Mouse (Mus musculus): ENCODE results near the gene Crebl2. TPM values are rescaled to one million over a fixed set of nuclear protein-coding genes. Genes with fewer than 3 reads are reported as not detected.

Gene Crebl2
- polyA plus RNA-seq, 1 experiment from 2014 or later: 3.8 TPM

GRCm38 (mm10) chr6:134897443-134898094 is 67.6 kb downstream of the Crebl2 start:
- Histone ChIP-seq H3K4me2 (replicated peaks) (peak overlapping the region; percentile 66), H3K4me3 (peak overlapping the region; percentile 63), H3K36me3 (no peaks in the 10 kb centered on the region), H3K27ac (replicated peaks) (peak overlapping the region; percentile 100), H3K9me3 (no peaks in the 10 kb centered on the region), H3K27me3 (no peaks in the 10 kb centered on the region), H3K4me1 (peaks cover 24% of the 10 kb centered on the region), H3K9ac (replicated peaks) (peak overlapping the region; percentile 83)
- under 1% methylated on average over 38 of the region's 38 CpGs for WGBS
- ATAC-seq (replicated peaks): peak; percentile 92

- ATAC-seq (replicated peaks): peak; percentile 94
- no peaks in the 10 kb centered on the region for H3K36me3 ChIP-seq
- H3K4me1 ChIP-seq: peaks cover 24% of the 10 kb centered on the region
- H3K9me3 ChIP-seq: no peaks in the 10 kb centered on the region
- H3K27ac ChIP-seq (replicated peaks): peak within 1 kb of the TSS; percentile 100
- peak within 1 kb of the TSS; percentile 66 for H3K4me2 ChIP-seq (replicated peaks)
- WGBS: under 1% methylated on average over 51 of the region's 51 CpGs
- peak within 1 kb of the TSS; percentile 83 for H3K9ac ChIP-seq (replicated peaks)
- peak within 1 kb of the TSS; percentile 63 for H3K4me3 ChIP-seq
- no peaks in the 10 kb centered on the region for H3K27me3 ChIP-seq
Observed at GRCm38 (mm10) chr6:134898095-134898965, 68.4 kb downstream of the Crebl2 start, which contains the start of gene Gpr19. Gpr19 (minus strand) TSS chr6:134898578.

GRCm38 (mm10) chr6:134903368-134903767 is 73.4 kb downstream of the Crebl2 start:
- Histone ChIP-seq H3K9me3 (no peaks in the 10 kb centered on the region), H3K36me3 (no peaks in the 10 kb centered on the region), H3K27ac (replicated peaks) (no peak overlapping the region), H3K4me2 (replicated peaks) (no peak overlapping the region), H3K4me1 (peaks cover 10% of the 10 kb centered on the region), H3K27me3 (no peaks in the 10 kb centered on the region), H3K9ac (replicated peaks) (no peak overlapping the region), H3K4me3 (no peak overlapping the region)
- ATAC-seq (replicated peaks): no peak
- WGBS: 95% methylated on average over 4 of the region's 4 CpGs

GRCm38 (mm10) chr6:134903891-134904884 is 74.2 kb downstream of the Crebl2 start:
- 95% methylated on average over 10 of the region's 10 CpGs for WGBS
- Histone ChIP-seq H3K4me1 (peaks cover 7% of the 10 kb centered on the region), H3K9me3 (no peaks in the 10 kb centered on the region), H3K27me3 (no peaks in the 10 kb centered on the region), H3K4me3 (no peak overlapping the region), H3K27ac (replicated peaks) (no peak overlapping the region), H3K4me2 (replicated peaks) (no peak overlapping the region), H3K9ac (replicated peaks) (no peak overlapping the region), H3K36me3 (no peaks in the 10 kb centered on the region)
- no peak for ATAC-seq (replicated peaks)

GRCm38 (mm10) chr6:134905811-134906210 is 75.9 kb downstream of the Crebl2 start:
- WGBS: 82% methylated on average over 1 of the region's 1 CpGs
- Histone ChIP-seq H3K9ac (replicated peaks) (no peak overlapping the region), H3K4me1 (no peaks in the 10 kb centered on the region)

More at GRCm38 (mm10) chr6:134905811-134906210, 75.9 kb downstream of the Crebl2 start:
- Histone ChIP-seq H3K27ac (replicated peaks) (no peak overlapping the region), H3K27me3 (no peaks in the 10 kb centered on the region), H3K36me3 (no peaks in the 10 kb centered on the region), H3K9me3 (no peaks in the 10 kb centered on the region), H3K4me3 (no peak overlapping the region), H3K4me2 (replicated peaks) (no peak overlapping the region)
- ATAC-seq (replicated peaks): no peak

Other genes starting within 250 kb of the Crebl2 start
- 0.75 and 0.79 TPM in 2 replicates for gene Mansc1, start 197.7 kb upstream of the Crebl2 start, polyA plus RNA-seq (2015; fragmentation: Nextera tagmentation; extraction: Ambion mirVana)
- gene Borcs5, start 190.6 kb upstream of the Crebl2 start, polyA plus RNA-seq (2015; fragmentation: Nextera tagmentation; extraction: Ambion mirVana): 45.8 and 46.0 TPM in 2 replicates
- gene Dusp16, start 37.5 kb upstream of the Crebl2 start, polyA plus RNA-seq (2015; fragmentation: Nextera tagmentation; extraction: Ambion mirVana): 8.5 and 10.3 TPM in 2 replicates
- gene Gpr19, start 68.4 kb downstream of the Crebl2 start, polyA plus RNA-seq (2015; fragmentation: Nextera tagmentation; extraction: Ambion mirVana): 47.7 and 48.1 TPM in 2 replicates
- gene Cdkn1b, start 90.2 kb downstream of the Crebl2 start, polyA plus RNA-seq (2015; fragmentation: Nextera tagmentation; extraction: Ambion mirVana): 52.4 and 55.1 TPM in 2 replicates
- 3.5 and 3.8 TPM in 2 replicates for gene Apold1, start 151.6 kb downstream of the Crebl2 start, polyA plus RNA-seq (2015; fragmentation: Nextera tagmentation; extraction: Ambion mirVana)
- 89.0 and 91.8 TPM in 2 replicates for gene Ddx47, start 181.5 kb downstream of the Crebl2 start, polyA plus RNA-seq (2015; fragmentation: Nextera tagmentation; extraction: Ambion mirVana)
- gene Gprc5a, start 235.5 kb downstream of the Crebl2 start, polyA plus RNA-seq (2015; fragmentation: Nextera tagmentation; extraction: Ambion mirVana): 0.28 and 0.42 TPM in 2 replicates

Data from forebrain, embryonic 15.5 days (tissue).